Mouse (Mus musculus): ENCODE results near the gene Ulk4.

DNA sequence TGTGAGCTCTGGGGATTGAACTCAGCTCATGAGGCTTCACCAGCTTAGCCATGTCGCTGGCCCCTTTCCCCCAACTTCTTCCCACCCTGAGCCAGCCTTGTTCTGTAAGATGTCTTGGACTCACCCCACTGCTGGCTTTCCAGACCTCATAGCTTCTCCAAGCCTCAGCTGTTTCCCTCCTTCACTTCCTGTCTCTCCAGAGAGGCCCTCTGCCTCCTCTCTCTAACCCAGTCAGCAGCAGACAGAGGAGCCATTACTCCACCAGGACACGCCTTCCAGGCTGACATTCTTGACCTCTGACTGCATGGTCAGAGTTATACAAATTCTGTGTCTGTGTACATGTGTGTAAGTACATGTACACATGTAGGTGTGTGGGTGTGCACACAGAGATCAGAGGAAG, 43.4 kb upstream of the Ulk4 start:
- no peak for TF ChIP-seq CTCF (IDR thresholded peaks at IDR 0.05; ENCODE audit: low read depth)
- TF ChIP-seq EP300 (IDR thresholded peaks at IDR 0.05; ENCODE audit: low read depth) = no peak
